Mouse (Mus musculus) megakaryocyte, embryonic 14.5 days (primary cell): ENCODE data around the gene Vhl.

Experiments
- FLI1 ChIP-seq: IDR thresholded peaks from 2 replicates; pipeline ENCODE4 v1.6.1; 2012; ENCODE audit warnings: low read length, inconsistent platforms, mixed read lengths
- GATA1 ChIP-seq: IDR thresholded peaks from 3 replicates; pipeline ENCODE4 v1.6.1; 2012; ENCODE audit warnings: mixed read lengths, low read length, inconsistent platforms, borderline replicate concordance

DNA sequence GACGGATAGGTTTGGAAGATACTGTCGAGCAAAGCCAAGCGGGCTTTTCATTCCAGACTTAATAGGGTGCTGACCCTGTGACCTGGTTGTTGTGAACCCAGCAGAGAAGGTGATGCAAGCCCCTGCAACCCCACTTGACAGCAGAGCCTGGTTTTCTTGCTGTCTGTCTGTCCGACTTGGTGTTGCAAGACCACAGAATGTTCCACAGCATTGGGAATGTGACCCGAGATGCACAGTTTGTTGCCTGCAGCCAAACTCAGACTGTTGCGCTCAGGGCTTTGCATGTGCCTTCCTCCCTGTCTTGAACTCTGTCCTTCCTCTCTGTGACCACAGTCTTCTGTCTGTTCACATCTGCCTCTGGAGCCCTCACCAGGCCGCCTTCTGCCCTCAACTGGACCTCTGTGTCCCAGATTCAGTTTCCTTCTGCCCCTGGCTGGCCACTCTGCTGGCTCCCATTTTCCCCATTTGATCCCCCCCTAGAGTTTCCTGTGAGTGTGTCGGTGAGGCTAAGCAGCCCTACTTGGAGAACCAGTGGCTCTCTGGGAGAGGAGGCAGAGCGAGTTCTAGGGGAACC lies 56.3 kb downstream of the Vhl start:
- TF ChIP-seq GATA1 (no peak), FLI1 (no peak)
